Mouse (Mus musculus): Measurements from ENCODE around the gene Rasgef1c. TPM values are rescaled to one million over a fixed set of nuclear protein-coding genes. Genes with fewer than 3 reads are reported as not detected.

The Rasgef1c gene
- total RNA-seq, 2 experiments from 2014 or later: 0.24 to 0.72 TPM

GRCm38 (mm10) chr11:50008231-50008630 lies 106.6 kb downstream of the Rasgef1c start:
- intact Hi-C loops (cut with DNase I): no loop called here
- no peak for DNase-seq

GRCm38 (mm10) chr11:50013016-50013415 lies 111.4 kb downstream of the Rasgef1c start:
- no peak for DNase-seq
- intact Hi-C loops (cut with DNase I): no loop called here

GRCm38 (mm10) chr11:50016503-50016902 lies 114.9 kb downstream of the Rasgef1c start:
- intact Hi-C loops (cut with DNase I): no loop called here
- no peak for DNase-seq

GRCm38 (mm10) chr11:50017511-50017910 lies 115.9 kb downstream of the Rasgef1c start:
- intact Hi-C loops (cut with DNase I): no loop called here
- DNase-seq: no peak

GRCm38 (mm10) chr11:50018848-50019247 lies 117.2 kb downstream of the Rasgef1c start:
- DNase-seq: no peak
- intact Hi-C loops (cut with DNase I): no loop called here

GRCm38 (mm10) chr11:50022085-50022484 lies 120.5 kb downstream of the Rasgef1c start:
- intact Hi-C loops (cut with DNase I): no loop called here

GRCm38 (mm10) chr11:50024445-50024832 lies 122.8 kb downstream of the Rasgef1c start:
- intact Hi-C loops (cut with DNase I): loop anchor here (2.0 kb wide), 1 partner anchor 106 kb away; the partner anchor contains the start of gene Tbc1d9b
- DNase-seq: no peak

More at GRCm38 (mm10) chr11:50022085-50022484, 120.5 kb downstream of the Rasgef1c start:
- DNase-seq: no peak

- intact Hi-C loops (cut with DNase I): loop anchor here (1.0 to 5.0 kb wide), 3 partner anchors 42 to 106 kb away; partner anchors contain the start of gene Tbc1d9b
- peak; percentile 97 to 98 for DNase-seq
These were observed 123.4 kb downstream of the Rasgef1c start, which contains the start of gene Rnf130 for GRCm38 (mm10) chr11:50024833-50025720. Gene Rnf130 (plus strand): TSS chr11:50025346.

- no peak for DNase-seq
- intact Hi-C loops (cut with DNase I): loop anchor here (1.0 to 5.0 kb wide), 3 partner anchors 41 to 105 kb away; partner anchors contain the start of gene Tbc1d9b
These were observed 124.3 kb downstream of the Rasgef1c start for GRCm38 (mm10) chr11:50025721-50026520.

- no peak for DNase-seq
- intact Hi-C loops (cut with DNase I): loop anchor here (5.0 kb wide), 1 partner anchor 41 kb away; no protein-coding TSS in a partner anchor
These were observed 125.0 kb downstream of the Rasgef1c start for GRCm38 (mm10) chr11:50026521-50027090.

- intact Hi-C loops (cut with DNase I): loop anchor here (5.0 kb wide), 1 partner anchor 39 kb away; no protein-coding TSS in a partner anchor
- DNase-seq: no peak
These were observed 126.8 kb downstream of the Rasgef1c start for GRCm38 (mm10) chr11:50028416-50028815.

Small RNAs within 50 kb of the gene (microRNA-seq; reads per million reads assigned to microRNA genes)
- 0 reads per million in 2 experiments for gene Gm23492

Other genes starting within 250 kb of the Rasgef1c start
- gene Scgb3a1, start 238.2 kb upstream of the Rasgef1c start, total RNA-seq (2021): 10 to 100 TPM in 1 of 2 experiments, not detected in 1; 58.2 TPM
- 10 to 100 TPM; 33.1 to 39.6 TPM for gene Cnot6, start 189.1 kb upstream of the Rasgef1c start, total RNA-seq (2021)
- 10 to 100 TPM; 15.8 to 17.5 TPM for gene Gfpt2, start 107.7 kb upstream of the Rasgef1c start, total RNA-seq (2021)
- 10 to 100 TPM; 44.3 to 46.6 TPM for gene Mapk9, start 55.1 kb upstream of the Rasgef1c start, total RNA-seq (2021)
- 10 to 100 TPM; 45.0 to 53.6 TPM for gene Rnf130, start 123.5 kb downstream of the Rasgef1c start, total RNA-seq (2021)
- gene Tbc1d9b, start 229.6 kb downstream of the Rasgef1c start, total RNA-seq (2021): 10 to 100 TPM; 41.8 to 43.4 TPM